Mouse (Mus musculus): Measurements from ENCODE around the gene Slc12a9. TPM values are rescaled to one million over a fixed set of nuclear protein-coding genes. Genes with fewer than 3 reads are reported as not detected.
A peak's percentile ranks its signal among the peaks of the same experiment; 100 is the strongest.

The Slc12a9 gene
- polyA plus RNA-seq (2016; fragmentation: Nextera tagmentation; extraction: Ambion mirVana) = 24.4 and 25.1 TPM in 2 replicates

- WGBS = under 1% methylated on average over 44 of the region's 44 CpGs
- H3K4me1 ChIP-seq = peaks cover 15% of the 10 kb centered on the region
- H3K27ac ChIP-seq = peak within 1 kb of the TSS; percentile 66; the same call in 1 of the 2 replicates
- peak within 1 kb of the TSS; percentile 66 for H3K4me3 ChIP-seq
- no peaks in the 10 kb centered on the region for H3K9me3 ChIP-seq
- H3K9ac ChIP-seq = peak within 1 kb of the TSS; percentile 74
- H3K4me2 ChIP-seq (replicated peaks) = peak within 1 kb of the TSS; percentile 93
- no peaks in the 10 kb centered on the region for H3K36me3 ChIP-seq
- ATAC-seq (ENCODE audit: low FRiP score, low read depth) = peak; percentile 92
- H3K27me3 ChIP-seq (replicated peaks) = no peaks in the 10 kb centered on the region
Measured at GRCm38 (mm10) chr5:137333512-137334174, at the start of gene Slc12a9. Gene Slc12a9 (minus strand): TSS chr5:137333597.

- H3K4me2 ChIP-seq (replicated peaks) = no peak overlapping the region
- H3K36me3 ChIP-seq = no peaks in the 10 kb centered on the region
- H3K27ac ChIP-seq = no peak overlapping the region
- WGBS = 59% methylated on average over 4 of the region's 4 CpGs
- H3K4me3 ChIP-seq = no peak overlapping the region
- H3K9me3 ChIP-seq = no peaks in the 10 kb centered on the region
- H3K4me1 ChIP-seq = no peaks in the 10 kb centered on the region
- ATAC-seq (ENCODE audit: low FRiP score, low read depth) = no peak
- H3K9ac ChIP-seq = no peak overlapping the region
- H3K27me3 ChIP-seq (replicated peaks) = no peaks in the 10 kb centered on the region
Measured at GRCm38 (mm10) chr5:137381152-137381551, 47.8 kb upstream of the Slc12a9 start.

- Histone ChIP-seq H3K9me3 (no peaks in the 10 kb centered on the region), H3K4me1 (no peaks in the 10 kb centered on the region), H3K4me2 (replicated peaks) (no peak overlapping the region), H3K27ac (no peak overlapping the region), H3K9ac (no peak overlapping the region), H3K36me3 (peaks cover 25% of the 10 kb centered on the region), H3K4me3 (no peak overlapping the region), H3K27me3 (replicated peaks) (no peaks in the 10 kb centered on the region)
- ATAC-seq (ENCODE audit: low FRiP score, low read depth) = no peak
- WGBS = 32% methylated on average over 11 of the region's 15 CpGs
Measured at GRCm38 (mm10) chr5:137377603-137378002, 44.2 kb upstream of the Slc12a9 start.

- Histone ChIP-seq H3K4me1 (no peaks in the 10 kb centered on the region), H3K4me3 (no peak overlapping the region), H3K4me2 (replicated peaks) (no peak overlapping the region), H3K27ac (no peak overlapping the region), H3K36me3 (peaks cover 30% of the 10 kb centered on the region), H3K9me3 (no peaks in the 10 kb centered on the region), H3K9ac (no peak overlapping the region), H3K27me3 (replicated peaks) (no peaks in the 10 kb centered on the region)
- no peak for ATAC-seq (ENCODE audit: low FRiP score, low read depth)
- WGBS = 33% methylated on average over 10 of the region's 11 CpGs
Measured at GRCm38 (mm10) chr5:137377176-137377575, 43.8 kb upstream of the Slc12a9 start.

GRCm38 (mm10) chr5:137376722-137377121, 43.3 kb upstream of the Slc12a9 start:
- Histone ChIP-seq H3K27ac (no peak overlapping the region), H3K9ac (no peak overlapping the region), H3K4me1 (no peaks in the 10 kb centered on the region), H3K4me3 (no peak overlapping the region), H3K36me3 (peaks cover 34% of the 10 kb centered on the region), H3K4me2 (replicated peaks) (no peak overlapping the region), H3K27me3 (replicated peaks) (no peaks in the 10 kb centered on the region), H3K9me3 (no peaks in the 10 kb centered on the region)
- 54% methylated on average over 9 of the region's 9 CpGs for WGBS
- no peak for ATAC-seq (ENCODE audit: low FRiP score, low read depth)

GRCm38 (mm10) chr5:137376198-137376597, 42.8 kb upstream of the Slc12a9 start:
- Histone ChIP-seq H3K4me1 (no peaks in the 10 kb centered on the region), H3K9ac (no peak overlapping the region), H3K4me2 (replicated peaks) (no peak overlapping the region), H3K27me3 (replicated peaks) (no peaks in the 10 kb centered on the region), H3K4me3 (no peak overlapping the region), H3K36me3 (peaks cover 39% of the 10 kb centered on the region), H3K27ac (no peak overlapping the region), H3K9me3 (no peaks in the 10 kb centered on the region)
- 39% methylated on average over 7 of the region's 7 CpGs for WGBS
- no peak for ATAC-seq (ENCODE audit: low FRiP score, low read depth)

GRCm38 (mm10) chr5:137375627-137376026, 42.2 kb upstream of the Slc12a9 start:
- no peaks in the 10 kb centered on the region for H3K4me1 ChIP-seq
- H3K4me3 ChIP-seq = no peak overlapping the region
- peaks cover 45% of the 10 kb centered on the region for H3K36me3 ChIP-seq
- no peaks in the 10 kb centered on the region for H3K27me3 ChIP-seq (replicated peaks)
- no peaks in the 10 kb centered on the region for H3K9me3 ChIP-seq
- no peak overlapping the region for H3K27ac ChIP-seq
- no peak for ATAC-seq (ENCODE audit: low FRiP score, low read depth)
- H3K4me2 ChIP-seq (replicated peaks) = no peak overlapping the region
- 39% methylated on average over 2 of the region's 2 CpGs for WGBS
- no peak overlapping the region for H3K9ac ChIP-seq

GRCm38 (mm10) chr5:137374521-137375080, 41.2 kb upstream of the Slc12a9 start:
- no peak overlapping the region for H3K9ac ChIP-seq
- peaks cover 54% of the 10 kb centered on the region for H3K36me3 ChIP-seq
- ATAC-seq (ENCODE audit: low FRiP score, low read depth) = no peak
- H3K27me3 ChIP-seq (replicated peaks) = no peaks in the 10 kb centered on the region
- H3K27ac ChIP-seq = no peak overlapping the region
- WGBS = 82% methylated on average over 4 of the region's 4 CpGs
- H3K4me3 ChIP-seq = no peak overlapping the region
- no peaks in the 10 kb centered on the region for H3K4me1 ChIP-seq
- no peaks in the 10 kb centered on the region for H3K9me3 ChIP-seq
- no peak overlapping the region for H3K4me2 ChIP-seq (replicated peaks)

GRCm38 (mm10) chr5:137373371-137373950, 40.1 kb upstream of the Slc12a9 start:
- H3K27ac ChIP-seq = no peak overlapping the region
- no peaks in the 10 kb centered on the region for H3K4me1 ChIP-seq
- H3K27me3 ChIP-seq (replicated peaks) = no peaks in the 10 kb centered on the region
- H3K4me2 ChIP-seq (replicated peaks) = no peak overlapping the region
- H3K4me3 ChIP-seq = no peak overlapping the region
- peaks cover 66% of the 10 kb centered on the region for H3K36me3 ChIP-seq
- no peak for ATAC-seq (ENCODE audit: low FRiP score, low read depth)
- no peaks in the 10 kb centered on the region for H3K9me3 ChIP-seq
- no peak overlapping the region for H3K9ac ChIP-seq
- WGBS = 88% methylated on average over 12 of the region's 12 CpGs

- no peak overlapping the region for H3K27ac ChIP-seq
- no peak overlapping the region for H3K9ac ChIP-seq
- no peak overlapping the region for H3K4me2 ChIP-seq (replicated peaks)
- no peaks in the 10 kb centered on the region for H3K27me3 ChIP-seq (replicated peaks)
- no peak overlapping the region for H3K4me3 ChIP-seq
- no peak for ATAC-seq (ENCODE audit: low FRiP score, low read depth)
- peaks cover 92% of the 10 kb centered on the region for H3K36me3 ChIP-seq
- no peaks in the 10 kb centered on the region for H3K9me3 ChIP-seq
- H3K4me1 ChIP-seq = no peaks in the 10 kb centered on the region
- WGBS = 98% methylated on average over 10 of the region's 11 CpGs
Measured at GRCm38 (mm10) chr5:137369665-137370064, 36.3 kb upstream of the Slc12a9 start.

GRCm38 (mm10) chr5:137358382-137358781, 25.0 kb upstream of the Slc12a9 start:
- ATAC-seq (ENCODE audit: low FRiP score, low read depth) = no peak
- no peak overlapping the region for H3K9ac ChIP-seq
- H3K27ac ChIP-seq = no peak overlapping the region
- no peak overlapping the region for H3K4me3 ChIP-seq
- no peaks in the 10 kb centered on the region for H3K9me3 ChIP-seq
- no peaks in the 10 kb centered on the region for H3K27me3 ChIP-seq (replicated peaks)
- H3K36me3 ChIP-seq = peaks cover 90% of the 10 kb centered on the region
- H3K4me2 ChIP-seq (replicated peaks) = no peak overlapping the region
- 45% methylated on average over 7 of the region's 7 CpGs for WGBS
- H3K4me1 ChIP-seq = no peaks in the 10 kb centered on the region

GRCm38 (mm10) chr5:137354091-137354490, 20.7 kb upstream of the Slc12a9 start:
- Histone ChIP-seq H3K27ac (no peak overlapping the region), H3K4me3 (no peak overlapping the region), H3K27me3 (replicated peaks) (no peaks in the 10 kb centered on the region; the same call in 1 of the 2 replicates), H3K9ac (no peak overlapping the region), H3K9me3 (no peaks in the 10 kb centered on the region), H3K4me1 (peaks cover 37% of the 10 kb centered on the region), H3K36me3 (peaks cover 49% of the 10 kb centered on the region), H3K4me2 (replicated peaks) (no peak overlapping the region)
- ATAC-seq (ENCODE audit: low FRiP score, low read depth) = no peak
- 89% methylated on average over 17 of the region's 17 CpGs for WGBS

Data from neural tube, embryonic 12.5 days (tissue).